Mouse (Mus musculus) retina, adult 2 months (tissue): ENCODE results near the gene Ogfr.

Experiments used
- DNase-seq: peaks from one replicate; pipeline ENCODE4 v3.0.0-alpha.2; 2012; ENCODE audit warnings: low read depth, low spot score

Gene Ogfr

GRCm38 (mm10) chr2:180600569-180601021, 11.6 kb downstream of the Ogfr start:
- no peak for DNase-seq

GRCm38 (mm10) chr2:180604781-180605180, 15.7 kb downstream of the Ogfr start:
- no peak for DNase-seq

GRCm38 (mm10) chr2:180610283-180610682, 21.2 kb downstream of the Ogfr start:
- DNase-seq = no peak

- DNase-seq = no peak
Observed at GRCm38 (mm10) chr2:180611882-180612281, 22.8 kb downstream of the Ogfr start.

GRCm38 (mm10) chr2:180641576-180642554, 52.8 kb downstream of the Ogfr start:
- no peak for DNase-seq

- DNase-seq = no peak
Observed at GRCm38 (mm10) chr2:180642555-180643260, 53.7 kb downstream of the Ogfr start, which contains the start of gene Tcfl5. TSS of gene Tcfl5 (minus strand) at chr2:180642708.

GRCm38 (mm10) chr2:180643626-180644025, 54.6 kb downstream of the Ogfr start:
- DNase-seq = no peak
